Mouse (Mus musculus) G1E (cell line): ENCODE measurements around the gene Zic5. TPM values are rescaled to one million over a fixed set of nuclear protein-coding genes. Genes with fewer than 3 reads are reported as not detected.

Experiments
- ATAC-seq: 2 replicates; pipeline ENCODE4 v1.8.0; 2016; ENCODE audit warnings: mild to moderate bottlenecking; ENCODE audit not compliant: insufficient number of reproducible peaks, poor library complexity, low FRiP score, severe bottlenecking; ENCODE audit errors: extremely low read depth
- DNase-seq: peaks from one replicate; pipeline ENCODE4 v3.0.0; 2012; ENCODE audit warnings: low spot score
- H3K27me3 ChIP-seq: 2 replicates; pipeline ENCODE4 v1.6.1; 2012; ENCODE audit warnings: mild to moderate bottlenecking, low read length, inconsistent platforms; ENCODE audit not compliant: insufficient read depth
- H3K36me3 ChIP-seq: replicated peaks from 2 replicates; pipeline ENCODE3; 2012; ENCODE audit warnings: mild to moderate bottlenecking, inconsistent platforms
- H3K4me1 ChIP-seq: 2 replicates; pipeline ENCODE4 v1.6.1; 2012; ENCODE audit warnings: low read depth, low read length, inconsistent platforms, mixed read lengths; ENCODE audit not compliant: insufficient read depth
- H3K4me3 ChIP-seq: 2 replicates; pipeline ENCODE4 v1.5.1; 2012; ENCODE audit warnings: low read depth, mild to moderate bottlenecking, inconsistent platforms, low read length, moderate library complexity, mixed read lengths
- H3K9me3 ChIP-seq: replicated peaks from 2 replicates; pipeline ENCODE4 v1.6.1; 2012; ENCODE audit warnings: inconsistent platforms
- CTCF ChIP-seq: IDR thresholded peaks from 2 replicates; pipeline ENCODE4 v1.5.1; 2012; ENCODE audit warnings: low read depth, low read length, inconsistent platforms, mixed read lengths
- GATA1 ChIP-seq: IDR thresholded peaks from 2 replicates; pipeline ENCODE4 v1.6.1; 2012; ENCODE audit warnings: borderline replicate concordance, low read length, inconsistent platforms, mixed read lengths
- GATA2 ChIP-seq: IDR thresholded peaks from 2 replicates; pipeline ENCODE4 v1.6.1; 2012; ENCODE audit warnings: low read depth, low read length, inconsistent platforms, borderline replicate concordance
- POLR2AphosphoS5 ChIP-seq: IDR thresholded peaks from 2 replicates; pipeline ENCODE4 v1.6.1; 2012; ENCODE audit warnings: low read depth, low read length, inconsistent platforms; ENCODE audit not compliant: insufficient replicate concordance
- TAL1 ChIP-seq: conservative IDR thresholded peaks from 2 replicates; pipeline ENCODE4 v1.6.1; 2012; ENCODE audit warnings: low read depth, low read length, inconsistent platforms, mixed read lengths
- polyA plus RNA-seq: library from polyadenylated mRNA; stranded (reverse); fragments of >175 nt; gene quantifications from 2 replicates; pipeline ENCODE4 v1.2.3, GENCODE M21; 2012
- total RNA-seq, 2 experiments: library from RNA; stranded (forward) in 1 of 2; stranded (reverse) in 1 of 2; fragments of 200-1000 nt in 1 of 2; fragments of >200 nt in 1 of 2; fragmentation: Nextera tagmentation in 1 of 2; gene quantifications; 2 replicates each; pipeline ENCODE4 v1.2.3; 2014 to 2017

Gene Zic5
- total and polyA plus RNA-seq, 3 experiments: 0.05 TPM; not detected in 2

- TF ChIP-seq GATA1 (no peak), POLR2AphosphoS5 (no peak), TAL1 (no peak), GATA2 (no peak), CTCF (no peak)
- H3K4me1 ChIP-seq: no peaks in the 10 kb centered on the region
- H3K4me3 ChIP-seq: no peak overlapping the region
- H3K9me3 ChIP-seq: no peaks in the 10 kb centered on the region; the same call in 1 of the 2 replicates
- H3K36me3 ChIP-seq: no peaks in the 10 kb centered on the region
- no peak for DNase-seq
- ATAC-seq: no peak
- peaks cover 3% of the 10 kb centered on the region; the same call in 1 of the 2 replicates for H3K27me3 ChIP-seq
Measured at GRCm38 (mm10) chr14:122424441-122424840, 41.0 kb downstream of the Zic5 start.

GRCm38 (mm10) chr14:122416166-122416771 is 49.2 kb downstream of the Zic5 start:
- DNase-seq: no peak
- no peaks in the 10 kb centered on the region for H3K4me1 ChIP-seq
- TF ChIP-seq CTCF (no peak), GATA2 (no peak), POLR2AphosphoS5 (no peak), TAL1 (no peak)
- H3K4me3 ChIP-seq: no peak overlapping the region
- H3K27me3 ChIP-seq: peaks cover 13% of the 10 kb centered on the region
- ATAC-seq: no peak
- H3K9me3 ChIP-seq: no peaks in the 10 kb centered on the region; the same call in 1 of the 2 replicates
- H3K36me3 ChIP-seq: no peaks in the 10 kb centered on the region

- Histone ChIP-seq H3K4me1 (no peaks in the 10 kb centered on the region), H3K27me3 (peaks cover 13% of the 10 kb centered on the region), H3K36me3 (no peaks in the 10 kb centered on the region), H3K9me3 (no peaks in the 10 kb centered on the region), H3K4me3 (no peak overlapping the region)
- no peak for ATAC-seq
- no peak for DNase-seq
- TF ChIP-seq POLR2AphosphoS5 (no peak), TAL1 (no peak), GATA2 (no peak), CTCF (no peak), GATA1 (no peak)
Measured at GRCm38 (mm10) chr14:122414786-122415185, 50.7 kb downstream of the Zic5 start.

GRCm38 (mm10) chr14:122413542-122413928 is 51.9 kb downstream of the Zic5 start:
- Histone ChIP-seq H3K36me3 (no peaks in the 10 kb centered on the region), H3K4me3 (no peak overlapping the region), H3K27me3 (peaks cover 13% of the 10 kb centered on the region), H3K9me3 (no peaks in the 10 kb centered on the region), H3K4me1 (no peaks in the 10 kb centered on the region)
- TF ChIP-seq TAL1 (no peak), GATA1 (no peak), POLR2AphosphoS5 (no peak), GATA2 (no peak), CTCF (no peak)
- no peak for DNase-seq
- no peak for ATAC-seq

GRCm38 (mm10) chr14:122412841-122413541 is 52.5 kb downstream of the Zic5 start:
- no peaks in the 10 kb centered on the region for H3K4me1 ChIP-seq
- H3K36me3 ChIP-seq: no peaks in the 10 kb centered on the region
- peaks cover 9% of the 10 kb centered on the region for H3K27me3 ChIP-seq
- H3K4me3 ChIP-seq: no peak overlapping the region
- TF ChIP-seq GATA2 (no peak), POLR2AphosphoS5 (no peak), TAL1 (no peak)
- DNase-seq: no peak
- ATAC-seq: no peak
- H3K9me3 ChIP-seq: no peaks in the 10 kb centered on the region

Other genes with a start within 250 kb of the Zic5 start
- not detected in 2 replicates for gene Gm5089, start 14.6 kb downstream of the Zic5 start, total RNA-seq (2014; fragmentation: Nextera tagmentation)
- gene Gm5089, start 14.6 kb downstream of the Zic5 start, total RNA-seq (2017): 0.05 TPM in 1 of 2 replicates, not detected in the other
- not detected in 2 replicates for gene Gm5089, start 14.6 kb downstream of the Zic5 start, polyA plus RNA-seq
- gene Zic2, start 9.8 kb upstream of the Zic5 start, total RNA-seq (2014; fragmentation: Nextera tagmentation): not detected in 2 replicates
- 0.16 TPM in 1 of 2 replicates, not detected in the other for gene Zic2, start 9.8 kb upstream of the Zic5 start, total RNA-seq (2017)
- gene Zic2, start 9.8 kb upstream of the Zic5 start, polyA plus RNA-seq: not detected in 2 replicates
- not detected in 2 replicates for gene Gm10837, start 24.9 kb upstream of the Zic5 start, total RNA-seq (2014; fragmentation: Nextera tagmentation)
- gene Gm10837, start 24.9 kb upstream of the Zic5 start, total RNA-seq (2017): 0.11 TPM in 1 of 2 replicates, not detected in the other
- gene Gm10837, start 24.9 kb upstream of the Zic5 start, polyA plus RNA-seq: not detected in 2 replicates
- gene Pcca, start 68.6 kb upstream of the Zic5 start, total RNA-seq (2014; fragmentation: Nextera tagmentation): 67.0 and 79.4 TPM in 2 replicates
- gene Pcca, start 68.6 kb upstream of the Zic5 start, total RNA-seq (2017): 42.7 and 65.8 TPM in 2 replicates
- gene Pcca, start 68.6 kb upstream of the Zic5 start, polyA plus RNA-seq: 15.3 and 17.4 TPM in 2 replicates